In the genomic region with DNA sequence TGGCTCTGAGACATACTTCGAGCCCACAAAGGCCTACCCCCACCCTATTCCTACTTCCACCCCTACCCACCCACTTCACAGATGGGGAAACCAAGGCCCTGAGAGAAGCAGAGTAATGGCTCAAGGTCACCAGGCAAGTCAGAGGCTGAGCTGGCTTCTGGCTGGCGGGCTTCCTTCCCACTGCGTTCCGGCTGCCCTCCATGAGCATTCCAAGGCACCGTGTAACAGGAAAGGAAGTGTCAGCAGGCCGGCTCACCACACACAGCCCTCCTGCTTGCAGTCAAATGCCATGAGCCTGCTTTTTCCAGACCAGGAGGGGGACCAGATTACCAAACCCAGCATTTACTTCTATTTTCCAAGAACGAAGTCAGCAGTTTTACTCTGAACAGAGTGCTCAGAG, we compare ENCODE assay signal across 10 mouse cellular contexts.
DNase-seq lines count a peak whose midpoint lies in the region; ATAC-seq lines count a peak whose summit lies in the region.
"Had no signal": no experiment of that assay in that cellular context is flagged by ENCODE, and none has a peak within 500 bp of the region (broad histone marks: within the 10 kb centered on the region; RNA-seq: fewer than 3 reads in every experiment).

No protein-coding gene starts in this region.

- intact Hi-C loops in left cerebral cortex, postnatal 36 days (cut with DNase I): no loop called here

- no peak overlapping the region for H3K9ac ChIP-seq in lung, embryonic 16.5 days (ENCODE audit: low read length)
- peak overlapping the region; percentile 74 for H3K9ac ChIP-seq in heart, embryonic 13.5 days

- no peak for DNase-seq in lung, postnatal 36 days
- DNase-seq in limb, embryonic 10.5 days (ENCODE audit: low spot score): no peak
- no peak for DNase-seq in MN1 (ENCODE audit: low spot score)
- DNase-seq in left cerebral cortex, postnatal 36 days (ENCODE audit: low spot score in 2 of 2): no peak
- DNase-seq in cerebellum, adult 11 months: no peak
- DNase-seq: cerebellum, adult 11-12 months; thymus, adult 2 months had no signal

- 54% methylated on average over 7 of the region's 7 CpGs for WGBS in lung, embryonic 16.5 days
- 37% methylated on average over 7 of the region's 7 CpGs for WGBS in heart, embryonic 13.5 days
- WGBS in limb, embryonic 10.5 days: 69% methylated on average over 7 of the region's 7 CpGs

- H3K9me3 ChIP-seq in lung, embryonic 16.5 days (ENCODE audit: control insufficient read depth, low read length): no peaks in the 10 kb centered on the region
- H3K9me3 ChIP-seq in heart, embryonic 13.5 days: no peaks in the 10 kb centered on the region
- H3K9me3 ChIP-seq in limb, embryonic 10.5 days (replicated peaks): no peaks in the 10 kb centered on the region

- H3K27me3 ChIP-seq in lung, embryonic 16.5 days (ENCODE audit: control insufficient read depth, insufficient read depth, low read depth, low read length): no peaks in the 10 kb centered on the region
- H3K27me3 ChIP-seq in heart, embryonic 13.5 days (replicated peaks): no peaks in the 10 kb centered on the region
- no peaks in the 10 kb centered on the region for H3K27me3 ChIP-seq in limb, embryonic 10.5 days (ENCODE audit: low read depth, poor library complexity, severe bottlenecking)
- H3K27me3 ChIP-seq: Patski had no signal

- no peak overlapping the region for H3K4me2 ChIP-seq in lung, embryonic 16.5 days (ENCODE audit: low read depth, low read length)
- H3K4me2 ChIP-seq in heart, embryonic 13.5 days: 0 out of 2 replicates have a peak overlapping the region, but pooled peaks have one; percentile 6

- peak overlapping the region; percentile 71 for H3K27ac ChIP-seq in lung, embryonic 16.5 days (ENCODE audit: low read length)
- peak overlapping the region; percentile 98 for H3K27ac ChIP-seq in heart, embryonic 13.5 days (replicated peaks)
- peak overlapping the region; percentile 73; the same call in 1 of the 2 replicates for H3K27ac ChIP-seq in limb, embryonic 10.5 days

- H3K36me3 ChIP-seq in lung, embryonic 16.5 days (ENCODE audit: control insufficient read depth, insufficient read depth, low read length): no peaks in the 10 kb centered on the region
- H3K36me3 ChIP-seq in heart, embryonic 13.5 days: no peaks in the 10 kb centered on the region
- no peaks in the 10 kb centered on the region for H3K36me3 ChIP-seq in limb, embryonic 10.5 days

- 0 out of 2 replicates have a peak, but pooled peaks have one; percentile 31 for ATAC-seq in lung, embryonic 16.5 days (ENCODE audit: low read depth)
- no peak for ATAC-seq in heart, embryonic 13.5 days (ENCODE audit: extremely low read depth, insufficient number of reproducible peaks, low FRiP score, low TSS enrichment)

- H3K4me1 ChIP-seq in lung, embryonic 16.5 days (replicated peaks; ENCODE audit: control insufficient read depth, insufficient read depth, low read length): peaks cover 36% of the 10 kb centered on the region
- peaks cover 87% of the 10 kb centered on the region for H3K4me1 ChIP-seq in heart, embryonic 13.5 days
- H3K4me1 ChIP-seq in limb, embryonic 10.5 days: peaks cover 61% of the 10 kb centered on the region

- H3K4me3 ChIP-seq in lung, embryonic 16.5 days (ENCODE audit: low read length): no peak overlapping the region
- no peak overlapping the region for H3K4me3 ChIP-seq in heart, embryonic 13.5 days
- H3K4me3 ChIP-seq in limb, embryonic 10.5 days: no peak overlapping the region
